Mouse (Mus musculus) inflammation-experienced regulatory T-cells, adult 6 months (primary cell): ENCODE measurements around the gene Dppa1. TPM values are rescaled to one million over a fixed set of nuclear protein-coding genes. Genes with fewer than 3 reads are reported as not detected.
"Not testable (repeated sequence)": the region's sequence is repeated elsewhere in the genome, so short reads cannot be mapped to it uniquely, and the experiment has no call there.

Experiments used
- ATAC-seq: one replicate; pipeline ENCODE4 v1.8.0; 2017
- polyA plus RNA-seq, 3 experiments: library from polyadenylated mRNA; unstranded; fragments of 100-300 nt; shearing (Covaris generic); gene quantifications; one replicate each; pipeline ENCODE4 v1.2.1; 2017

The Dppa1 gene
- not detected for polyA plus RNA-seq

- ATAC-seq: no peak
Observed at GRCm38 (mm10) chr11:46629211-46629795, at the start of gene Dppa1. Gene Dppa1, minus strand, starts transcription at chr11:46629261.

- ATAC-seq: peak; percentile 52
Observed at GRCm38 (mm10) chr11:46667938-46668337, 38.9 kb upstream of the Dppa1 start.

GRCm38 (mm10) chr11:46667105-46667504 is 38.0 kb upstream of the Dppa1 start:
- no peak for ATAC-seq

- peak; percentile 70 for ATAC-seq
Observed at GRCm38 (mm10) chr11:46665599-46666522, 36.8 kb upstream of the Dppa1 start.

- no peak for ATAC-seq
Observed at GRCm38 (mm10) chr11:46663215-46663614, 34.2 kb upstream of the Dppa1 start.

GRCm38 (mm10) chr11:46652476-46652875 is 23.4 kb upstream of the Dppa1 start:
- no peak for ATAC-seq

GRCm38 (mm10) chr11:46649655-46650054 is 20.6 kb upstream of the Dppa1 start:
- not testable (repeated sequence) for ATAC-seq

- ATAC-seq: no peak
Observed at GRCm38 (mm10) chr11:46644824-46645223, 15.8 kb upstream of the Dppa1 start.

- no peak for ATAC-seq
Observed at GRCm38 (mm10) chr11:46636568-46636967, 7.5 kb upstream of the Dppa1 start.

- not testable (repeated sequence) for ATAC-seq
Observed at GRCm38 (mm10) chr11:46635516-46635915, 6.5 kb upstream of the Dppa1 start.

GRCm38 (mm10) chr11:46631635-46632034 is 2.6 kb upstream of the Dppa1 start:
- peak; percentile 63 for ATAC-seq

GRCm38 (mm10) chr11:46620414-46621168 is 8.5 kb downstream of the Dppa1 start:
- ATAC-seq: no peak

- ATAC-seq: no peak
Observed at GRCm38 (mm10) chr11:46619929-46620328, 9.1 kb downstream of the Dppa1 start.

- no peak for ATAC-seq
Observed at GRCm38 (mm10) chr11:46592416-46592815, 36.6 kb downstream of the Dppa1 start.

- no peak for ATAC-seq
Observed at GRCm38 (mm10) chr11:46582741-46583140, 46.3 kb downstream of the Dppa1 start.

- ATAC-seq: no peak
Observed at GRCm38 (mm10) chr11:46580428-46580827, 48.6 kb downstream of the Dppa1 start.

- peak; percentile 63 for ATAC-seq
Observed at GRCm38 (mm10) chr11:46578771-46579281, 50.2 kb downstream of the Dppa1 start.

- ATAC-seq: no peak
Observed at GRCm38 (mm10) chr11:46571327-46571726, 57.7 kb downstream of the Dppa1 start, which contains the start of gene BC053393. Gene BC053393, plus strand, starts transcription at chr11:46571536.

GRCm38 (mm10) chr11:46569107-46569506 is 60.0 kb downstream of the Dppa1 start:
- no peak for ATAC-seq

- peak; percentile 90 for ATAC-seq
Observed at GRCm38 (mm10) chr11:46565967-46566366, 63.1 kb downstream of the Dppa1 start.

GRCm38 (mm10) chr11:46564671-46565070 is 64.4 kb downstream of the Dppa1 start:
- ATAC-seq: no peak

GRCm38 (mm10) chr11:46561096-46561495 is 68.0 kb downstream of the Dppa1 start:
- ATAC-seq: no peak
